Mouse (Mus musculus): ENCODE results near the gene Sprtn. TPM values are rescaled to one million over a fixed set of nuclear protein-coding genes. Genes with fewer than 3 reads are reported as not detected.

Gene Sprtn
- polyA plus RNA-seq, 1 experiment = not detected

GRCm38 (mm10) chr8:124867126-124867525, 30.6 kb upstream of the Sprtn start:
- WGBS = 90% methylated on average over 2 of the region's 2 CpGs
- H3K4me1 ChIP-seq (ENCODE audit: control insufficient read depth, insufficient read depth, low read length) = peaks cover 7% of the 10 kb centered on the region; the same call in 1 of the 2 replicates
- H3K27ac ChIP-seq (ENCODE audit: insufficient read depth, low read depth, low read length) = no peak overlapping the region
- H3K4me3 ChIP-seq (ENCODE audit: insufficient read depth, low read depth, low read length) = no peak overlapping the region
- TF ChIP-seq CTCF (IDR thresholded peaks at IDR 0.05; ENCODE audit: insufficient read depth, low read depth, low read length) = no peak
- TF ChIP-seq POLR2A (IDR thresholded peaks at IDR 0.05; ENCODE audit: insufficient read depth, low read depth, low read length) = no peak

GRCm38 (mm10) chr8:124869708-124870107, 28.0 kb upstream of the Sprtn start:
- 84% methylated on average over 6 of the region's 6 CpGs for WGBS
- Histone ChIP-seq H3K4me3 (ENCODE audit: insufficient read depth, low read depth, low read length) (no peak overlapping the region), H3K27ac (ENCODE audit: insufficient read depth, low read depth, low read length) (no peak overlapping the region), H3K4me1 (ENCODE audit: control insufficient read depth, insufficient read depth, low read length) (peaks cover 7% of the 10 kb centered on the region; the same call in 1 of the 2 replicates)
- TF ChIP-seq CTCF (IDR thresholded peaks at IDR 0.05; ENCODE audit: insufficient read depth, low read depth, low read length) (no peak), POLR2A (IDR thresholded peaks at IDR 0.05; ENCODE audit: insufficient read depth, low read depth, low read length) (no peak)

GRCm38 (mm10) chr8:124871474-124871873, 26.2 kb upstream of the Sprtn start:
- Histone ChIP-seq H3K4me3 (ENCODE audit: insufficient read depth, low read depth, low read length) (no peak overlapping the region), H3K4me1 (ENCODE audit: control insufficient read depth, insufficient read depth, low read length) (peaks cover 7% of the 10 kb centered on the region; the same call in 1 of the 2 replicates), H3K27ac (ENCODE audit: insufficient read depth, low read depth, low read length) (no peak overlapping the region)
- 93% methylated on average over 7 of the region's 7 CpGs for WGBS
- TF ChIP-seq CTCF (IDR thresholded peaks at IDR 0.05; ENCODE audit: insufficient read depth, low read depth, low read length) (no peak), POLR2A (IDR thresholded peaks at IDR 0.05; ENCODE audit: insufficient read depth, low read depth, low read length) (no peak)

GRCm38 (mm10) chr8:124872081-124872480, 25.6 kb upstream of the Sprtn start:
- TF ChIP-seq POLR2A (IDR thresholded peaks at IDR 0.05; ENCODE audit: insufficient read depth, low read depth, low read length) = no peak
- no peak for TF ChIP-seq CTCF (IDR thresholded peaks at IDR 0.05; ENCODE audit: insufficient read depth, low read depth, low read length)

GRCm38 (mm10) chr8:124872690-124873089, 25.0 kb upstream of the Sprtn start:
- H3K4me3 ChIP-seq (ENCODE audit: insufficient read depth, low read depth, low read length) = no peak overlapping the region
- H3K4me1 ChIP-seq (ENCODE audit: control insufficient read depth, insufficient read depth, low read length) = peaks cover 3% of the 10 kb centered on the region; the same call in 1 of the 2 replicates
- no peak overlapping the region for H3K27ac ChIP-seq (ENCODE audit: insufficient read depth, low read depth, low read length)
- WGBS = 92% methylated on average over 5 of the region's 5 CpGs
- TF ChIP-seq CTCF (IDR thresholded peaks at IDR 0.05; ENCODE audit: insufficient read depth, low read depth, low read length) = no peak

More at GRCm38 (mm10) chr8:124872081-124872480, 25.6 kb upstream of the Sprtn start:
- H3K4me1 ChIP-seq (ENCODE audit: control insufficient read depth, insufficient read depth, low read length) = peaks cover 6% of the 10 kb centered on the region; the same call in 1 of the 2 replicates
- H3K27ac ChIP-seq (ENCODE audit: insufficient read depth, low read depth, low read length) = no peak overlapping the region
- no peak overlapping the region for H3K4me3 ChIP-seq (ENCODE audit: insufficient read depth, low read depth, low read length)
- WGBS = 93% methylated on average over 7 of the region's 7 CpGs

GRCm38 (mm10) chr8:124878141-124878540, 19.5 kb upstream of the Sprtn start:
- WGBS = 89% methylated on average over 5 of the region's 5 CpGs
- no peak overlapping the region for H3K4me3 ChIP-seq (ENCODE audit: insufficient read depth, low read depth, low read length)
- H3K4me1 ChIP-seq (ENCODE audit: control insufficient read depth, insufficient read depth, low read length) = no peaks in the 10 kb centered on the region
- TF ChIP-seq CTCF (IDR thresholded peaks at IDR 0.05; ENCODE audit: insufficient read depth, low read depth, low read length) (no peak), POLR2A (IDR thresholded peaks at IDR 0.05; ENCODE audit: insufficient read depth, low read depth, low read length) (no peak)
- no peak overlapping the region for H3K27ac ChIP-seq (ENCODE audit: insufficient read depth, low read depth, low read length)

GRCm38 (mm10) chr8:124878946-124879526, 18.6 kb upstream of the Sprtn start:
- no peak for TF ChIP-seq CTCF (IDR thresholded peaks at IDR 0.05; ENCODE audit: insufficient read depth, low read depth, low read length)
- no peak for TF ChIP-seq POLR2A (IDR thresholded peaks at IDR 0.05; ENCODE audit: insufficient read depth, low read depth, low read length)
- Histone ChIP-seq H3K4me3 (ENCODE audit: insufficient read depth, low read depth, low read length) (no peak overlapping the region), H3K27ac (ENCODE audit: insufficient read depth, low read depth, low read length) (no peak overlapping the region), H3K4me1 (ENCODE audit: control insufficient read depth, insufficient read depth, low read length) (no peaks in the 10 kb centered on the region)
- 77% methylated on average over 10 of the region's 10 CpGs for WGBS

GRCm38 (mm10) chr8:124888385-124888784, 9.3 kb upstream of the Sprtn start:
- 0 out of 2 replicates have a peak, but pooled peaks cover 3% of the 10 kb centered on the region for H3K4me1 ChIP-seq (ENCODE audit: control insufficient read depth, insufficient read depth, low read length)
- H3K4me3 ChIP-seq (ENCODE audit: insufficient read depth, low read depth, low read length) = no peak overlapping the region
- TF ChIP-seq CTCF (IDR thresholded peaks at IDR 0.05; ENCODE audit: insufficient read depth, low read depth, low read length) = no peak
- no peak for TF ChIP-seq POLR2A (IDR thresholded peaks at IDR 0.05; ENCODE audit: insufficient read depth, low read depth, low read length)
- WGBS = 94% methylated on average over 5 of the region's 5 CpGs
- H3K27ac ChIP-seq (ENCODE audit: insufficient read depth, low read depth, low read length) = no peak overlapping the region

GRCm38 (mm10) chr8:124892596-124892995, 5.1 kb upstream of the Sprtn start:
- TF ChIP-seq CTCF (IDR thresholded peaks at IDR 0.05; ENCODE audit: insufficient read depth, low read depth, low read length) (no peak), POLR2A (IDR thresholded peaks at IDR 0.05; ENCODE audit: insufficient read depth, low read depth, low read length) (no peak)
- H3K27ac ChIP-seq (ENCODE audit: insufficient read depth, low read depth, low read length) = no peak overlapping the region
- no peak overlapping the region for H3K4me3 ChIP-seq (ENCODE audit: insufficient read depth, low read depth, low read length)
- peaks cover 18% of the 10 kb centered on the region for H3K4me1 ChIP-seq (ENCODE audit: control insufficient read depth, insufficient read depth, low read length)
- 51% methylated on average over 3 of the region's 3 CpGs for WGBS

Measured in olfactory bulb, adult 2 months (tissue).